Mouse (Mus musculus) megakaryocyte, embryonic 14.5 days (primary cell): Measurements from ENCODE around the gene Gramd4.

ENCODE experiments used
- FLI1 ChIP-seq: IDR thresholded peaks from 2 replicates; pipeline ENCODE4 v1.6.1; 2012; ENCODE audit warnings: low read length, inconsistent platforms, mixed read lengths
- GATA1 ChIP-seq: IDR thresholded peaks from 3 replicates; pipeline ENCODE4 v1.6.1; 2012; ENCODE audit warnings: mixed read lengths, low read length, inconsistent platforms, borderline replicate concordance

- TF ChIP-seq FLI1: no peak
- TF ChIP-seq GATA1: no peak
Observed at GRCm38 (mm10) chr15:86122261-86122949, 64.9 kb downstream of the Gramd4 start.
